Mouse (Mus musculus) megakaryocyte progenitor cell, adult 5-6 weeks (primary cell): ENCODE measurements around the gene Myo16. TPM values are rescaled to one million over a fixed set of nuclear protein-coding genes. Genes with fewer than 3 reads are reported as not detected.

Experiments used
- ATAC-seq: replicated peaks from 2 replicates; pipeline ENCODE4 v1.8.0; 2016; ENCODE audit warnings: mild to moderate bottlenecking, moderate TSS enrichment, inconsistent platforms; ENCODE audit not compliant: poor library complexity
- total RNA-seq, 2 experiments: library from RNA; stranded (forward) in 1 of 2; stranded (reverse) in 1 of 2; fragments of 157-497, 149-512 nt in 1 of 2; fragments of 200-1000 nt in 1 of 2; gene quantifications; 2 replicates each; pipeline versions ENCODE4 v1.2.3 to v1.2.4; 2015 to 2017

The Myo16 gene
- total RNA-seq, 2 experiments from 2014 or later: not detected

DNA sequence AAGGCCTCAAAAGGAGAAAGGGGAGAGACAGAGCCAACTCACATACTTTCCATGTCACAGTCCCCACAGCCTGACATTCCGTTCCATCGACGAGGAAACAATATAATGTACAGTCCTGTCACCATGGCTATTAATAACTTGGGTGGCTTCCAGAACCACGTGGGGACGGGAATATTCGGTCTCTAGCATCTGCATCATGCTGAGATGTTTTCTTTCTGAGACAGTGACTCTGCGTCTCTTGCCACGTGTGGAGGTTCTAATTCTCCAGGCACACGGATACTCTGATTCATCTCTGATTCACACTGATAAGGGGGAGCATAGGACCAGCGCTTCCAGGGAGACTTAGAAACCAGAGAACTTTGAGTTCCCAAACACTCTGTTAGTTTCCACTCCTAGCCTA, 492.8 kb downstream of the Myo16 start:
- no peak for ATAC-seq

DNA sequence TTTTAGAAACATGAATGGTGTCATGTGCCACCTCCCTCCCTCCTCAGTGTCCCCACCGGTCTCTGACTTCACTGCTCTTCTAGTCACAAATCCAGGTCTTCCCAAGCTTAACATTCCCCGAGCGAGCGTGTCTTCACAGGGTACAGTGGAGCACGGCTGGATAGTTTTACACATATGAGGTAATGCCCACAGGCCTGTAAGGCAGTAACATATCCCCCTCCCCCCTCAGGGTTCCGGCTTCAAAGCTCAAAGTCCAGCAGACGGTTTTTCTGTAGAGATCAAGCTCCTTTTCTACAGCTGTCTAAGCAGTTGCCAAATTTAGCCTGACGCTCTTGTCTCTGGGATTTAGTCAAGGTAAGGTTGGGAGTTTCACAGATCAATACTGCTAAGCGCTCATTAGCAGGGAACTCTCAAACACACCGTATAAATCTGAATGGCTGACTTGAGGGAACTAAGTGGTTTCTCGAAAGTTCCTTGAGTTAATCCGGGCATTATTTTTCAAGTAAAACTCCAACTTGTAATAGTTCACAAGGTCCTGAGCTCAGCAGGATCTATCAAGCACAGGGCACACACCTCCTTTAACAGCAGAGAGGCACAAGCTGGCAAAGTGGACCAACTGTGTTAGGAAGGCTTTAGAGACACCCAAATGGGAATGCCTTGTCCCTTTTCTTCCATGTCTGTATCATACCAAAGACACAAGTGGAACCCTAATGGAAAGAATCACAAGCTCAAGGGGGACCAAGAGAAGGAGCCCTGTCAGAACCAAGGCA, 498.0 kb downstream of the Myo16 start:
- no peak for ATAC-seq

DNA sequence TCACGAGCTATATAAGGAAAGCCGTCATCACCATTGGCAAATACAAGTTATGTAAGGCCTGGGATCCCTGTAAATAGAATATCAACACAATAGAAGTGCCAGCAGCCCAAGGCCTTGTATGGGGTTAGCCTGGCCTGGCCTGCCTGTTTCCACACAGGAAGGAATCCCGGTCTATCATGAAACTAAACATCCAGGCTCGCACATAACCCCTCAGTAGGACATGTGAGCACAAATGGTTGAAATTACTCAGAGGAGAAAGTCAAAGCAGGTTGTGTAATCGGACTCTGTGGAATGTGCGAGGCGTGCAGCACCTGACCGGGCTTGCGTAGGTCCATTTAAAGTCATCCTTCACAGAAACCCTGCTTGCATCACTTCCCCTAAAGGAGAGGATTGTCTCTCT, 499.6 kb downstream of the Myo16 start:
- ATAC-seq: no peak

DNA sequence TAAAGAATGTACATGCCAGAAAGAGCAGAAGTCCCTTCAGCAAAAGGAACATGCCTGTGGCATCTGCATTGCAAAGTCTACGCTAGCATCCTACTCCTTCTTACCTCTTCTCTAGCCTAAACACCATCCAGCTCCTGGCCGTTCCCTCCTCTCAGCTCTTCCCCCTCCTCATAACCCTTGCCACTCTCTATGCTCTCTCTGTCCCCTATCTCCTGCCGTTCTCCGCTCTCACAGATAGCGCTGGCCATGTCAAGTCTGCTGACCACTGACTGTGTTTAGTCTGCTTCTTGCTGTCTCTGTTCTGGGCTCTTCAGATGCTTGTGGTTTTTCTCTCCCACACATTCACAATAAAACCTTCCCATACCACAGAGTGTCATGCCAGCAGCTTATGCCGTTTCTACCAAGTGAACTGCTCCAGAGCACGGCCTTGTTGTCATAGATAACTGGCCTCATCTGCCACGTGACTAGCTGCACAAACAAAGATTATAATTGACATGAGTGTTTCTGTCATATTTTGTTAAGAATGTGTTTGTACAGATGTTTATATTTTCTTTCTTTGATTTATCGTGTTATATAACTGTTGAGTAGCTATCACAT, 501.3 kb downstream of the Myo16 start:
- peak; percentile 87 for ATAC-seq

DNA sequence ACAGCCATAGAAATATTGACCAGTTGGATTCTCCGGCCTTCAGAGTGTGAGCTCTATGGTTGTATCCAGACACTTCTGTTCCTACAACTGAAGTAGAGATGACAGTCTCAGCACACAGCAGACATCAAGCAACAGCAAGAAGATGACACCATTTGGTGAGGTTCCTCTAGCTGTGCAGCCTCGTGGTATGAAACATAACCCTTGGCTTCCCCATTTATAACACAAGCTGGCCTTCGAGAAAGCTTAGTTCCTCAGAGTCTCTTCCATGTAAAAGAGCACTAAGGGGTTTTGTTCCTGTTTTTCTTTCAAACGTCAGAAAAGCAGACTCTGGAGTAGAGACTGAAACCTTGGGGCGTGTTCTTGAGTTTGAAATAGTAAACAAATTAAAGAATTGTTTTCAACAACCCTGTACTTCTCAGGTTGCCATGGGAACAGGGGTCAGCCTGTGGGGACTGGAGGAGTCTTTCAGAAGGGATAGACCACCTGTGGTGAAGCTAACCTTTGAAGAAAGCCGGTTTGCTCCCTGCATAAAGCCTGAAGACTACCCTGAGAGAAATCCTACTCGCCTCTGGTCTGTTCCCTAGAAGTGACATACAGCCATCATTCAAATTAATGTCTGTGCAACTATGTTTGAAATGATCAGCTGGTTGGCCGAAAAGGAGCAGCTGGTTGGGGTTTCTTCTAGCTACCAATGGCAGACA, 510.2 kb downstream of the Myo16 start:
- ATAC-seq: peak; percentile 87

DNA sequence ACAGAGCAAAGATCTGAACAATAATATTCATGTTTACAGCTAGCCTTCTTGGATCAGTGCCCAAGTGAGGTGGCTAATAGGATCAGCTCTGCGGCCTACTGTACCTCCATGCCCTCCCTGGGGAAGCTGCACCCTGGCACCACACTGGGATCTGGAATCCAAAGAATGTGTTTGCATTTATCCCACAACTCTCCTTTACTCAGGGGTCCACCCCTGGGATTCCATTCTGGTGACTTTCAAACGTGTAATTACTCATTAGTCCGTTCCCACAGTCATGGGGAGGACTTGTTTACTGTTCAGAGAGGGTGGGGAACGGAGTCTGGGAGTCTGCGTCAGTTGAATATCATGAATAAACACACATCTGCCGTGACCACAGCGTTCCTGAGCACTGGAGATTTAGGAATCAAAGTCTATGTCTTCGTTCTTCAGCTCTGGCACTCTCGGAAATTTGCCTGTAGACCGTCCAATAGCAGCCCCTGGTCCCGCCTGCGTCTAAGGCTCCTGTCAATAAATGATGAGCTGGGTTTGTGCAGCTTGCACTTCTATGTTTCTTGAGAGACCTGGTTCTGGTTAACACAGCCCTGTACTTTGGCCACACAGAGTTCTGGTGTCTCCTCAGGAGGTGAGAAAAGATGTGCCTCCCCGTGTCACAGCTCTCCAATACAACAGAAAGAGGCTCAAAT, 511.3 kb downstream of the Myo16 start:
- no peak for ATAC-seq

DNA sequence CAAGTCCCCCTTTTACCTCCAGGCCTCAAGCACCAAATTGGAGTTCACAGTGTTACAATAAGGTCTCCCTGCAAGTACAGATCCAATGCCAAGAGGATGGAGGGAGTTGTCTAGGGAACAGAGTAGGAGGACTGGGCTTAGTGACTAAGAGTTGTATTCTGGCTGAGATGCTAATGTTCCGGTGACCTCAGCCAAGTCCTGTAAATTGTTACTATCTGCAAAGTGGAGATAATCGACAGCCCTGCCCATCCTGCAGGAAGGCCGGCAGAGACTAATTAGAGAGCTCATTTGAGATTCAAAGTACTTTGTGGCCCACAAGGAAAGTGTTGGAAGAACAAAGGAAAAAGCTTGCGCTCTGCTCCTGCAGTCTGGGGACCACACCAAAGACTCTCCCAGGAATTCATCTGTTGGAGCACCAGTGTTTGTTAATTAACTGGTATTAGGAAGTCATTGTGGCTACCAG, 512.1 kb downstream of the Myo16 start:
- ATAC-seq: 0 out of 2 replicates have a peak, but pooled peaks have one; percentile 42

DNA sequence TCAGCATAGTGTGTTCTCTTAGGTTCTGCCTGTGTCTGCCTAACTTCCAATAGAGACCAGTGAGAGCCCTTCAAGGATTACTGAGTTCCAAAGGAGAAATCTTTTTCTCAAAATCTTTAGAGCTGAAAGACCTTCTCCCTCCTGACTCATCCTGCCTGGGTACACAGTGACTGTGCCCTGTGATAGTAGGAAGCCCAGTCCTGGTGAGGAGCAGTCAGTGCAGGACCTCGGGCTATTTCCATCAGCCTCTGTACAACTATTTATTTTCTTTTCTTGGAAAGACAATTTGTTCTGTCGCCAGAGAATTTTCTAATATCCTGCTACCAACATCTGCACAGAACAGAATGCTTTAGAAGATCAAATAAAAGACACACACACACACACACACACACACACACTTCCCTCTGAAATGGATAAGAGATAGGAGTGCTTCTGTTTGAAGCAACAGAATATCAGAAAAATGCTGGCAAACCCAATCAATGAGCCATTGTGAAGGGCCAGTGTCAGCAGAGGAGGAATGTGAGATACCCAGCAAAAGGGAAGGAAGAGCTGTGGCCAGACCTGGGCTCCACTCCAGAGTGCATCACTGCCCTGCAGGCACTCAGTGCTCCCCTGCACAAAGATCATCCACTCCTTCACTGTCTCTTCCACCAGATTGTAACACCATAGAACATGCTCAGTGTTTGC, 518.3 kb downstream of the Myo16 start:
- no peak; the same call in 1 of the 2 replicates for ATAC-seq

DNA sequence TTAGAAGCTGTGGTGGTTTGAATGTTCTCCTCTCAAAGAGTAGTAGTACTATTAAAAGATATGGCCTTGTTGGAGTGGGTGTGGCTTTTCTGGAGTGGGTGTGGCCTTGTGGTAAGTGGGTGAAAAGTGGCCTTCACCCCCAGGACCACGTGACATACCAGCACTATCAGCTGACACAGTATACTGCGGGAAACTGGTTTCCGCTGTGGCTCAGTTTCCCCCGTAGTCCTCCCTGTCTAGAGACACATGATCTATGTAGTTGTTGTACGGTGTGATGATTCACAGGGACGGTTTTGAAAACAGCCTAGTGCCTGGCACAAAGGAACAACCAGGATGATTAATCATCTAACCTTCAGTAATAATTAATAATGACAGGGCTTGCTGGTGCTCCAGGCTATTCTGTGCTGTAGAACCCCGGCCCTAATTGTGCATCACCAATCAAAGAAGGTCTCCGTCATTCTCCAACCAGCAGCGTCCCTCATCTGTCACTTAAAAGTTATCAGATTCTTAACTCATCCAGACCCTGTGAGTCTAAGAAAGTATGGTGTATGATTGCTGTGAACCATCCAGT, 524.2 kb downstream of the Myo16 start:
- ATAC-seq: no peak

DNA sequence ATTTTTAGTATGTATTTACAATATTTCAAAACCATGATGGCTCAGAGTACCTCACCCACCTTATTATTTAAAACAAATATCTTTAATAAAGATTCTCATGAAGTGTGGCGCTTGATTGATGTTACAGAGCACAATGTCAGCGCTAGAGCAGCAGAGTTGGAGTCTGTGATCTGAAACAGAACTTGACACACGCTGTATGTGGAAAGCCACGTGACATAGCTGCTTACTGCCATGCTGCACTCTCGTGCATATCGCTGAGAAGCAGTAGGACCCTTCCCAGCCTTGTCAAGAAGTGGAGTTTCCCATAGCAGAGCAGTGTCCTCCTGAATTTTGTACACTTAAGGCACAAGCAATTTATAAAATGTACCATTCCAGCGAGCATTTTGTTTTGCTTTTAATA, 528.2 kb downstream of the Myo16 start:
- no peak for ATAC-seq

DNA sequence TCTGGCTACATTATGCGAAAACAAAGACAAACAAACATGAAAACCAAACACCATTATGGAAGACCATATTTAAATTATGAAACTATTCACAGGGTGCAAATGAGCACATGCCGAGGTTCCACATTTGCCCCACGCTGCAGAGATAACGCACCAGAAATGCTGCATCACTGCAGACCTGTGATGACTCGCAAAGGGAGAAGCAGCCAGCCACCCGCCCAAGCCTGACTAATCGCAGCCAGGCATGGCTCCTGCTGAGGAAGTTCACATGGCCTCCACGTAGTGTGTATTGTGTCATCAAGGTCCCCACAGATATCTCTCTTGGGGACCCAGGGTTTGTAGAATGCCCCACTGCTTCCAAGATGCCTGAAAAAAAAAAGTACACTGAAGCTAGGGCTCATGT, 529.4 kb downstream of the Myo16 start:
- peak; percentile 99 for ATAC-seq

Other genes with a start within 250 kb of the Myo16 start
- gene Lig4, start 176.2 kb upstream of the Myo16 start, total RNA-seq (2015): 1.7 and 1.9 TPM in 2 replicates
- gene Lig4, start 176.2 kb upstream of the Myo16 start, total RNA-seq (2017): 0.71 and 2.2 TPM in 2 replicates
- 12.4 and 12.9 TPM in 2 replicates for gene Abhd13, start 176.2 kb upstream of the Myo16 start, total RNA-seq (2015)
- 13.2 and 15.5 TPM in 2 replicates for gene Abhd13, start 176.2 kb upstream of the Myo16 start, total RNA-seq (2017)
- gene Tnfsf13b, start 147.4 kb upstream of the Myo16 start, total RNA-seq (2015): 4.0 and 6.3 TPM in 2 replicates
- gene Tnfsf13b, start 147.4 kb upstream of the Myo16 start, total RNA-seq (2017): 0.25 and 1.9 TPM in 2 replicates